Mouse (Mus musculus): ENCODE data around the gene Zfp185.

DNA sequence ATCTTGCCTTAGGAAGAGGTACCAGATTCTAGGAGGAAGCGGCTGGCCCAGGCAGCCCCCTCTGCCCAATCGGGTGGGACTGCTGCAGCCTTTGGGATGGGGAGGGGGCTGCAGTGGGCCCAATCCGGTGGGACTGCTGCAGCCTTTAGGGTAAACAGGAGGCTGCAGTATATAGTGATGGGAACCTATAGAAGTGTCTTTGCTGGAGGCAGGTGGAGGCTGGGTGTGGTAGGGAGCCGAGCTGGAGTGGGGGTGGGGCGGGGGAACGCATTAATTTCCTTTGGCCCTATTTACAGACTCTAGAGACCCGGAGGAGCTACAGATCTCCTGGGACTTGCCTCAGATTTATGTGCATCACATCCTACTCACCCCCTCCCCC lies 77.3 kb downstream of the Zfp185 start, which contains the start of gene Pnma3:
- TF ChIP-seq CTCF (IDR thresholded peaks at IDR 0.05; ENCODE audit: insufficient read depth, low read depth, low read length) (no peak), POLR2A (IDR thresholded peaks at IDR 0.05; ENCODE audit: insufficient read depth, low read depth, low read length) (no peak)
